Mouse (Mus musculus): Measurements from ENCODE around the gene Nxn.
A peak's percentile ranks its signal among the peaks of the same experiment; 100 is the strongest.

The Nxn gene

GRCm38 (mm10) chr11:76261224-76261623 lies 137.7 kb downstream of the Nxn start:
- DNase-seq (ENCODE audit: low spot score in 2 of 2) = no peak

GRCm38 (mm10) chr11:76260208-76261050 lies 138.5 kb downstream of the Nxn start:
- no peak for DNase-seq (ENCODE audit: low spot score in 2 of 2)

GRCm38 (mm10) chr11:76258511-76258910 lies 140.4 kb downstream of the Nxn start:
- no peak for DNase-seq (ENCODE audit: low spot score in 2 of 2)

- no peak for DNase-seq (ENCODE audit: low spot score in 2 of 2)
Observed at GRCm38 (mm10) chr11:76257386-76257785, 141.6 kb downstream of the Nxn start.

- DNase-seq (ENCODE audit: low spot score in 2 of 2) = no peak
Observed at GRCm38 (mm10) chr11:76256129-76256528, 142.8 kb downstream of the Nxn start.

GRCm38 (mm10) chr11:76255431-76256001 lies 143.4 kb downstream of the Nxn start:
- no peak for DNase-seq (ENCODE audit: low spot score in 2 of 2)

GRCm38 (mm10) chr11:76253918-76254264 lies 145.0 kb downstream of the Nxn start:
- DNase-seq (ENCODE audit: low spot score in 2 of 2) = no peak

- peak; percentile 72 to 88 for DNase-seq (ENCODE audit: low spot score in 2 of 2)
Observed at GRCm38 (mm10) chr11:76253145-76253917, 145.6 kb downstream of the Nxn start.

- DNase-seq (ENCODE audit: low spot score in 2 of 2) = no peak
Observed at GRCm38 (mm10) chr11:76252036-76252435, 146.9 kb downstream of the Nxn start.

GRCm38 (mm10) chr11:76247239-76247638 lies 151.7 kb downstream of the Nxn start:
- no peak for DNase-seq (ENCODE audit: low spot score in 2 of 2)

- DNase-seq (ENCODE audit: low spot score in 2 of 2) = no peak
Observed at GRCm38 (mm10) chr11:76246439-76246838, 152.5 kb downstream of the Nxn start.

GRCm38 (mm10) chr11:76243811-76244546 lies 155.0 kb downstream of the Nxn start:
- DNase-seq (ENCODE audit: low spot score in 2 of 2) = no peak

- peak; percentile 86 to 96 for DNase-seq (ENCODE audit: low spot score in 2 of 2)
Observed at GRCm38 (mm10) chr11:76242901-76243810, 155.8 kb downstream of the Nxn start, which contains the start of the genes Mrm3 and Glod4. TSS of gene Mrm3 (plus strand) at chr11:76243715. TSS of gene Glod4 (minus strand) at chr11:76243725.

GRCm38 (mm10) chr11:76239750-76240149 lies 159.2 kb downstream of the Nxn start:
- no peak for DNase-seq (ENCODE audit: low spot score in 2 of 2)

GRCm38 (mm10) chr11:76236136-76236535 lies 162.8 kb downstream of the Nxn start:
- DNase-seq (ENCODE audit: low spot score in 2 of 2) = no peak

- DNase-seq (ENCODE audit: low spot score in 2 of 2) = no peak
Observed at GRCm38 (mm10) chr11:76225051-76225450, 173.9 kb downstream of the Nxn start.

GRCm38 (mm10) chr11:76224631-76225030 lies 174.3 kb downstream of the Nxn start:
- DNase-seq (ENCODE audit: low spot score in 2 of 2) = no peak

- DNase-seq (ENCODE audit: low spot score in 2 of 2) = peak; percentile 93 to 97
Observed at GRCm38 (mm10) chr11:76217390-76217800, 181.5 kb downstream of the Nxn start, which contains the start of the genes Dbil5 and Gemin4. TSS of gene Dbil5 (plus strand) at chr11:76217608. TSS of gene Gemin4 (minus strand) at chr11:76217664.

GRCm38 (mm10) chr11:76216681-76217389 lies 182.1 kb downstream of the Nxn start:
- DNase-seq (ENCODE audit: low spot score in 2 of 2) = no peak

GRCm38 (mm10) chr11:76216049-76216540 lies 182.8 kb downstream of the Nxn start:
- no peak for DNase-seq (ENCODE audit: low spot score in 2 of 2)
